Mouse (Mus musculus) cerebellum, adult (tissue): ENCODE measurements around the gene Otulinl.

Experiments used
- ATAC-seq: cut with Nextera tagmentation; 2 replicates; pipeline ENCODE4 v1.9.2; 2017; ENCODE audit warnings: mild to moderate bottlenecking, moderate library complexity, mixed read lengths; ENCODE audit not compliant: insufficient number of reproducible peaks, low FRiP score, low TSS enrichment

Otulinl gene

GRCm38 (mm10) chr15:27659592-27660244, 21.7 kb downstream of the Otulinl start:
- ATAC-seq: peak; percentile 83

- ATAC-seq: no peak
Measured at GRCm38 (mm10) chr15:27659143-27659542, 22.2 kb downstream of the Otulinl start.

GRCm38 (mm10) chr15:27658356-27658755, 23.0 kb downstream of the Otulinl start:
- ATAC-seq: no peak

- no peak for ATAC-seq
Measured at GRCm38 (mm10) chr15:27657866-27658265, 23.5 kb downstream of the Otulinl start.

GRCm38 (mm10) chr15:27656626-27657025, 24.8 kb downstream of the Otulinl start:
- no peak for ATAC-seq

GRCm38 (mm10) chr15:27655015-27655414, 26.4 kb downstream of the Otulinl start:
- no peak for ATAC-seq

GRCm38 (mm10) chr15:27647686-27648085, 33.7 kb downstream of the Otulinl start:
- no peak for ATAC-seq

GRCm38 (mm10) chr15:27646665-27647064, 34.7 kb downstream of the Otulinl start:
- no peak for ATAC-seq

- ATAC-seq: no peak
Measured at GRCm38 (mm10) chr15:27645250-27645649, 36.1 kb downstream of the Otulinl start.

GRCm38 (mm10) chr15:27642895-27643294, 38.5 kb downstream of the Otulinl start:
- 0 out of 2 replicates have a peak, but pooled peaks have one; percentile 49 for ATAC-seq

GRCm38 (mm10) chr15:27641171-27641570, 40.2 kb downstream of the Otulinl start:
- ATAC-seq: no peak

- ATAC-seq: no peak
Measured at GRCm38 (mm10) chr15:27633941-27634900, 47.2 kb downstream of the Otulinl start.

GRCm38 (mm10) chr15:27630601-27631383, 50.6 kb downstream of the Otulinl start, which contains the start of gene Otulin:
Otulin (minus strand) TSS chr15:27630693.
- ATAC-seq: peak; percentile 89

GRCm38 (mm10) chr15:27629800-27630600, 51.4 kb downstream of the Otulinl start:
- peak; percentile 41 for ATAC-seq

GRCm38 (mm10) chr15:27629046-27629445, 52.3 kb downstream of the Otulinl start:
- no peak for ATAC-seq

GRCm38 (mm10) chr15:27627794-27628193, 53.6 kb downstream of the Otulinl start:
- ATAC-seq: no peak

GRCm38 (mm10) chr15:27626314-27626713, 55.1 kb downstream of the Otulinl start:
- ATAC-seq: no peak

- peak; percentile 2; the same call in 1 of the 2 replicates for ATAC-seq
Measured at GRCm38 (mm10) chr15:27625890-27626255, 55.5 kb downstream of the Otulinl start.

- peak; percentile 47 for ATAC-seq
Measured at GRCm38 (mm10) chr15:27625014-27625889, 56.1 kb downstream of the Otulinl start.
